Mouse (Mus musculus) G1E (cell line): ENCODE measurements around the gene Raver2. TPM values are rescaled to one million over a fixed set of nuclear protein-coding genes. Genes with fewer than 3 reads are reported as not detected.

Source experiments
- ATAC-seq: 2 replicates; pipeline ENCODE4 v1.8.0; 2016; ENCODE audit warnings: mild to moderate bottlenecking; ENCODE audit not compliant: insufficient number of reproducible peaks, poor library complexity, low FRiP score, severe bottlenecking; ENCODE audit errors: extremely low read depth
- DNase-seq: peaks from one replicate; pipeline ENCODE4 v3.0.0; 2012; ENCODE audit warnings: low spot score
- H3K27me3 ChIP-seq: 2 replicates; pipeline ENCODE4 v1.6.1; 2012; ENCODE audit warnings: mild to moderate bottlenecking, low read length, inconsistent platforms; ENCODE audit not compliant: insufficient read depth
- H3K36me3 ChIP-seq: replicated peaks from 2 replicates; pipeline ENCODE3; 2012; ENCODE audit warnings: mild to moderate bottlenecking, inconsistent platforms
- H3K4me1 ChIP-seq: 2 replicates; pipeline ENCODE4 v1.6.1; 2012; ENCODE audit warnings: low read depth, low read length, inconsistent platforms, mixed read lengths; ENCODE audit not compliant: insufficient read depth
- H3K4me3 ChIP-seq: 2 replicates; pipeline ENCODE4 v1.5.1; 2012; ENCODE audit warnings: low read depth, mild to moderate bottlenecking, inconsistent platforms, low read length, moderate library complexity, mixed read lengths
- H3K9me3 ChIP-seq: replicated peaks from 2 replicates; pipeline ENCODE4 v1.6.1; 2012; ENCODE audit warnings: inconsistent platforms
- CTCF ChIP-seq: IDR thresholded peaks from 2 replicates; pipeline ENCODE4 v1.5.1; 2012; ENCODE audit warnings: low read depth, low read length, inconsistent platforms, mixed read lengths
- GATA1 ChIP-seq: IDR thresholded peaks from 2 replicates; pipeline ENCODE4 v1.6.1; 2012; ENCODE audit warnings: borderline replicate concordance, low read length, inconsistent platforms, mixed read lengths
- GATA2 ChIP-seq: IDR thresholded peaks from 2 replicates; pipeline ENCODE4 v1.6.1; 2012; ENCODE audit warnings: low read depth, low read length, inconsistent platforms, borderline replicate concordance
- POLR2AphosphoS5 ChIP-seq: IDR thresholded peaks from 2 replicates; pipeline ENCODE4 v1.6.1; 2012; ENCODE audit warnings: low read depth, low read length, inconsistent platforms; ENCODE audit not compliant: insufficient replicate concordance
- TAL1 ChIP-seq: conservative IDR thresholded peaks from 2 replicates; pipeline ENCODE4 v1.6.1; 2012; ENCODE audit warnings: low read depth, low read length, inconsistent platforms, mixed read lengths
- polyA plus RNA-seq: library from polyadenylated mRNA; stranded (reverse); fragments of >175 nt; gene quantifications from 2 replicates; pipeline ENCODE4 v1.2.3, GENCODE M21; 2012
- total RNA-seq, 2 experiments: library from RNA; stranded (forward) in 1 of 2; stranded (reverse) in 1 of 2; fragments of 200-1000 nt in 1 of 2; fragments of >200 nt in 1 of 2; fragmentation: Nextera tagmentation in 1 of 2; gene quantifications; 2 replicates each; pipeline ENCODE4 v1.2.3; 2014 to 2017

Raver2 gene
- total and polyA plus RNA-seq, 3 experiments, result 0.05 TPM; not detected in 2

- Histone ChIP-seq H3K4me3 (no peak overlapping the region), H3K36me3 (no peaks in the 10 kb centered on the region), H3K4me1 (no peaks in the 10 kb centered on the region), H3K27me3 (peaks cover 16% of the 10 kb centered on the region; the same call in 1 of the 2 replicates), H3K9me3 (no peaks in the 10 kb centered on the region)
- TF ChIP-seq CTCF (no peak), TAL1 (no peak), POLR2AphosphoS5 (no peak), GATA2 (no peak), GATA1 (no peak)
- no peak for DNase-seq
- ATAC-seq, result no peak
Observed at GRCm38 (mm10) chr4:101135909-101136308, 67.1 kb downstream of the Raver2 start.

GRCm38 (mm10) chr4:101137975-101138374 lies 69.2 kb downstream of the Raver2 start:
- Histone ChIP-seq H3K36me3 (no peaks in the 10 kb centered on the region), H3K4me3 (no peak overlapping the region), H3K9me3 (no peaks in the 10 kb centered on the region), H3K4me1 (no peaks in the 10 kb centered on the region), H3K27me3 (peaks cover 19% of the 10 kb centered on the region; the same call in 1 of the 2 replicates)
- ATAC-seq (no peak), DNase-seq (no peak)
- TF ChIP-seq POLR2AphosphoS5 (no peak), TAL1 (no peak), GATA2 (no peak), GATA1 (no peak), CTCF (no peak)

- Histone ChIP-seq H3K27me3 (peaks cover 9% of the 10 kb centered on the region; the same call in 1 of the 2 replicates), H3K9me3 (no peaks in the 10 kb centered on the region), H3K4me1 (no peaks in the 10 kb centered on the region; the same call in 1 of the 2 replicates), H3K36me3 (no peaks in the 10 kb centered on the region), H3K4me3 (no peak overlapping the region)
- no peak for DNase-seq
- no peak for ATAC-seq
- TF ChIP-seq CTCF, result no peak
- no peak for TF ChIP-seq GATA2
- TF ChIP-seq GATA1, result no peak
- TF ChIP-seq TAL1, result no peak
- no peak for TF ChIP-seq POLR2AphosphoS5
Observed at GRCm38 (mm10) chr4:101141768-101142167, 73.0 kb downstream of the Raver2 start.

GRCm38 (mm10) chr4:101143901-101144300 lies 75.1 kb downstream of the Raver2 start:
- Histone ChIP-seq H3K27me3 (peaks cover 9% of the 10 kb centered on the region; the same call in 1 of the 2 replicates), H3K4me1 (no peaks in the 10 kb centered on the region; the same call in 1 of the 2 replicates), H3K9me3 (no peaks in the 10 kb centered on the region), H3K36me3 (peaks cover 11% of the 10 kb centered on the region), H3K4me3 (no peak overlapping the region)
- TF ChIP-seq GATA1 (no peak), CTCF (no peak), POLR2AphosphoS5 (no peak), GATA2 (no peak), TAL1 (no peak)
- no peak for ATAC-seq
- DNase-seq, result no peak

DNA sequence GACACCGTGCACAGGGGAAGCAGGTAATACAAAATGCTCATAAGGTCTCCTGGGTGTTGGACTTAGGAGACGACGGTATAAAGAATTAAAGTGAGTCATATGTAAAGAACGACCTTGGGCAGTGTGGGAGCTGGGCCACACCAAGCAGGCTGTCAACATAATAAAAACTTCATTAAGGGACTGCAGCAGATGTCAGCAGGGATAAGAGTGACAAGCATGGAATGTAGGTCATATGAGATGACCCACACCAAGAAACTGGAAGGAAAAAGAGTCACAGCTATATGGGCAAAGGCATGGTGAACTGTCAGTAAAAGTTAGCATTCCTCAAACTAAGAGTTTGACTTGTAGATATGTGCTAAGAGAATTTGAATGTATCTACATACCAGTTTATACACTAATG lies 75.6 kb downstream of the Raver2 start:
- no peak for TF ChIP-seq GATA1
- TF ChIP-seq GATA2, result no peak
- no peak for TF ChIP-seq TAL1
- no peak for TF ChIP-seq CTCF
- no peak for TF ChIP-seq POLR2AphosphoS5
- ATAC-seq (no peak), DNase-seq (no peak)

GRCm38 (mm10) chr4:101144790-101145189 lies 76.0 kb downstream of the Raver2 start:
- peaks cover 6% of the 10 kb centered on the region; the same call in 1 of the 2 replicates for H3K27me3 ChIP-seq
- ATAC-seq (no peak), DNase-seq (no peak)
- H3K4me3 ChIP-seq, result no peak overlapping the region
- no peaks in the 10 kb centered on the region; the same call in 1 of the 2 replicates for H3K4me1 ChIP-seq
- peaks cover 17% of the 10 kb centered on the region for H3K36me3 ChIP-seq
- no peaks in the 10 kb centered on the region for H3K9me3 ChIP-seq
- no peak for TF ChIP-seq CTCF
- TF ChIP-seq TAL1, result no peak
- no peak for TF ChIP-seq GATA2
- TF ChIP-seq GATA1, result no peak
- no peak for TF ChIP-seq POLR2AphosphoS5

More for the DNA sequence above, 75.6 kb downstream of the Raver2 start:
- Histone ChIP-seq H3K36me3 (peaks cover 13% of the 10 kb centered on the region), H3K9me3 (no peaks in the 10 kb centered on the region), H3K4me1 (no peaks in the 10 kb centered on the region; the same call in 1 of the 2 replicates), H3K4me3 (no peak overlapping the region), H3K27me3 (peaks cover 9% of the 10 kb centered on the region; the same call in 1 of the 2 replicates)
